Mouse (Mus musculus): ENCODE measurements around the gene 9430015G10Rik.
"Not testable (repeated sequence)": the region's sequence is repeated elsewhere in the genome, so short reads cannot be mapped to it uniquely, and the experiment has no call there.

9430015G10Rik gene

GRCm38 (mm10) chr4:156097770-156098366, 11.9 kb upstream of the 9430015G10Rik start:
- no peak for DNase-seq (ENCODE audit: low spot score in 2 of 2)

- DNase-seq (ENCODE audit: low spot score in 2 of 2): no peak
These were observed 10.4 kb upstream of the 9430015G10Rik start for GRCm38 (mm10) chr4:156099427-156099826.

- DNase-seq (ENCODE audit: low spot score in 2 of 2): no peak
These were observed 9.3 kb upstream of the 9430015G10Rik start for GRCm38 (mm10) chr4:156100501-156100900.

GRCm38 (mm10) chr4:156101481-156101903, 8.3 kb upstream of the 9430015G10Rik start:
- DNase-seq (ENCODE audit: low spot score in 2 of 2): no peak

GRCm38 (mm10) chr4:156103342-156103741, 6.4 kb upstream of the 9430015G10Rik start:
- DNase-seq (ENCODE audit: low spot score in 2 of 2): no peak

- peak in 1 of 2 experiments; percentile 46 for DNase-seq (ENCODE audit: low spot score in 2 of 2)
These were observed 906 bp upstream of the 9430015G10Rik start for GRCm38 (mm10) chr4:156108606-156109546.

- DNase-seq (ENCODE audit: low spot score in 2 of 2): peak in 1 of 2 experiments; percentile 54
These were observed 14.3 kb downstream of the 9430015G10Rik start for GRCm38 (mm10) chr4:156124077-156124476.

GRCm38 (mm10) chr4:156125393-156125792, 15.6 kb downstream of the 9430015G10Rik start:
- DNase-seq (ENCODE audit: low spot score in 2 of 2): peak in 1 of 2 experiments; percentile 54

GRCm38 (mm10) chr4:156126841-156127240, 17.1 kb downstream of the 9430015G10Rik start:
- DNase-seq (ENCODE audit: low spot score in 2 of 2): peak in 1 of 2 experiments; percentile 49

- no peak for DNase-seq (ENCODE audit: low spot score in 2 of 2)
These were observed 19.0 kb downstream of the 9430015G10Rik start for GRCm38 (mm10) chr4:156128746-156129145.

- peak in 1 of 2 experiments; percentile 59 for DNase-seq (ENCODE audit: low spot score in 2 of 2)
These were observed 20.7 kb downstream of the 9430015G10Rik start, which contains the start of gene Rnf223 for GRCm38 (mm10) chr4:156130436-156130835. Gene Rnf223, plus strand, starts transcription at chr4:156130513.

GRCm38 (mm10) chr4:156130940-156131339, 21.2 kb downstream of the 9430015G10Rik start:
- no peak for DNase-seq (ENCODE audit: low spot score in 2 of 2)

- no peak for DNase-seq (ENCODE audit: low spot score in 2 of 2)
These were observed 23.6 kb downstream of the 9430015G10Rik start for GRCm38 (mm10) chr4:156133334-156133733.

- peak in 1 of 2 experiments; percentile 50 for DNase-seq (ENCODE audit: low spot score in 2 of 2)
These were observed 24.3 kb downstream of the 9430015G10Rik start for GRCm38 (mm10) chr4:156133943-156134605.

- peak in 1 of 2 experiments; percentile 55 for DNase-seq (ENCODE audit: low spot score in 2 of 2)
These were observed 25.3 kb downstream of the 9430015G10Rik start for GRCm38 (mm10) chr4:156135112-156135511.

GRCm38 (mm10) chr4:156135801-156136200, 26.0 kb downstream of the 9430015G10Rik start:
- peak in 1 of 2 experiments; percentile 50 for DNase-seq (ENCODE audit: low spot score in 2 of 2)

- no peak for DNase-seq (ENCODE audit: low spot score in 2 of 2)
These were observed 26.7 kb downstream of the 9430015G10Rik start for GRCm38 (mm10) chr4:156136285-156137100.

GRCm38 (mm10) chr4:156150887-156151286, 41.1 kb downstream of the 9430015G10Rik start:
- not testable (repeated sequence) for DNase-seq (ENCODE audit: low spot score in 2 of 2)

GRCm38 (mm10) chr4:156154771-156155170, 45.0 kb downstream of the 9430015G10Rik start:
- DNase-seq (ENCODE audit: low spot score in 2 of 2): no peak

GRCm38 (mm10) chr4:156166477-156166876, 56.7 kb downstream of the 9430015G10Rik start:
- peak in 1 of 2 experiments; percentile 58 for DNase-seq (ENCODE audit: low spot score in 2 of 2)

GRCm38 (mm10) chr4:156168611-156169010, 58.8 kb downstream of the 9430015G10Rik start:
- DNase-seq (ENCODE audit: low spot score in 2 of 2): peak in 1 of 2 experiments; percentile 57
